Mouse (Mus musculus) bone marrow, adult 2 months (tissue): ENCODE data around the gene Myh7b.

Source experiments
- CTCF ChIP-seq: fragments of 200-500 bp; IDR thresholded peaks from 2 replicates; pipeline ENCODE4 v1.5.1; 2011; ENCODE audit warnings: low read length, control low read depth; ENCODE audit not compliant: control insufficient read depth, insufficient read depth
- POLR2A ChIP-seq: fragments of 200-500 bp; IDR thresholded peaks from 2 replicates; pipeline ENCODE4 v1.6.1; 2011; ENCODE audit warnings: low read depth, mild to moderate bottlenecking, control low read depth, low read length, borderline replicate concordance; ENCODE audit not compliant: control insufficient read depth

- TF ChIP-seq POLR2A (no peak), CTCF (no peak)
Measured at GRCm38 (mm10) chr2:155632138-155632936, 21.3 kb downstream of the Myh7b start.
